Mouse (Mus musculus) ES-E14 (cell line): Measurements from ENCODE around the gene Tesc. TPM values are rescaled to one million over a fixed set of nuclear protein-coding genes. Genes with fewer than 3 reads are reported as not detected.

Experiments used
- DNase-seq: peaks from one replicate; pipeline ENCODE4 v3.0.0-alpha.2; 2013; ENCODE audit warnings: low read depth, low spot score
- H3K27ac ChIP-seq: 2 replicates; pipeline ENCODE4 v1.5.1; 2012; ENCODE audit warnings: low read depth, mild to moderate bottlenecking, low read length, moderate library complexity, mixed read lengths; ENCODE audit not compliant: poor library complexity, insufficient read depth, severe bottlenecking
- H3K36me3 ChIP-seq: 2 replicates; pipeline ENCODE4 v1.6.1; 2012; ENCODE audit warnings: mild to moderate bottlenecking, low read length, moderate library complexity, mixed read lengths; ENCODE audit not compliant: control insufficient read depth, poor library complexity, insufficient read depth, severe bottlenecking
- H3K4me1 ChIP-seq, 2 experiments: fragments of 150-350 bp in 1 of 2; sonication (generic) in 1 of 2; 2 replicates each; pipeline ENCODE4 v1.6.1; 2012; ENCODE audit warnings: low read length in 2 of 2, mild to moderate bottlenecking in 1 of 2, mixed read lengths in 1 of 2; ENCODE audit not compliant: control insufficient read depth in 2 of 2, insufficient read depth in 2 of 2, poor library complexity in 1 of 2
- H3K4me3 ChIP-seq, 2 experiments: fragments of 150-350 bp in 1 of 2; sonication (generic) in 1 of 2; 2 replicates each; pipeline ENCODE4 v1.5.1; 2012; ENCODE audit warnings: low read length in 2 of 2, low read depth in 1 of 2, mild to moderate bottlenecking in 1 of 2, mixed read lengths in 1 of 2; ENCODE audit not compliant: insufficient read depth in 1 of 2, poor library complexity in 1 of 2, severe bottlenecking in 1 of 2
- H3K9ac ChIP-seq: 2 replicates; pipeline ENCODE4 v1.6.1; 2012; ENCODE audit warnings: low read depth, mild to moderate bottlenecking, low read length, mixed read lengths; ENCODE audit not compliant: poor library complexity, insufficient read depth, severe bottlenecking
- H3K9me3 ChIP-seq: fragments of 150-350 bp; sonication (generic); 2 replicates; pipeline ENCODE4 v1.6.1; 2012; ENCODE audit warnings: low read depth, mild to moderate bottlenecking, low read length; ENCODE audit not compliant: control insufficient read depth, insufficient read depth
- CHD2 ChIP-seq: IDR thresholded peaks from 2 replicates; pipeline ENCODE4 v1.6.1; 2014; ENCODE audit warnings: mild to moderate bottlenecking, low read depth, low read length, inconsistent platforms
- HCFC1 ChIP-seq: IDR thresholded peaks from 2 replicates; pipeline ENCODE4 v1.6.1; 2012; ENCODE audit warnings: low read length, inconsistent platforms, borderline replicate concordance; ENCODE audit not compliant: insufficient read depth
- MAFK ChIP-seq: IDR thresholded peaks from 2 replicates; pipeline ENCODE4 v1.6.1; 2014; ENCODE audit warnings: mild to moderate bottlenecking, low read depth, low read length, inconsistent platforms; ENCODE audit not compliant: insufficient read depth
- ZC3H11A ChIP-seq: IDR thresholded peaks from 2 replicates; pipeline ENCODE4 v1.6.1; 2012; ENCODE audit warnings: low read depth, mild to moderate bottlenecking, inconsistent platforms, low read length, borderline replicate concordance
- ZNF384 ChIP-seq: IDR thresholded peaks from 2 replicates; pipeline ENCODE4 v1.6.1; 2012; ENCODE audit warnings: low read depth, low read length, inconsistent platforms
- in situ Hi-C, 2 experiments: fragments of 600-800 bp; cut with MboI; formaldehyde crosslinking; loops; one replicate each; pipeline ENCODE4 v1.15.1; 2025; ENCODE audit warnings: low sequenced_read_pairs in 2 of 2, inconsistent platforms in 1 of 2; ENCODE audit not compliant: unreplicated experiment in 2 of 2
- total RNA-seq: library from RNA; depleted of rRNA; stranded (reverse); fragments of 300-350 nt; gene quantifications from 2 replicates; pipeline ENCODE4 v1.2.3, GENCODE M21; 2012; rRNA removed

The Tesc gene
- 3.1 and 3.3 TPM in 2 replicates for total RNA-seq

DNA sequence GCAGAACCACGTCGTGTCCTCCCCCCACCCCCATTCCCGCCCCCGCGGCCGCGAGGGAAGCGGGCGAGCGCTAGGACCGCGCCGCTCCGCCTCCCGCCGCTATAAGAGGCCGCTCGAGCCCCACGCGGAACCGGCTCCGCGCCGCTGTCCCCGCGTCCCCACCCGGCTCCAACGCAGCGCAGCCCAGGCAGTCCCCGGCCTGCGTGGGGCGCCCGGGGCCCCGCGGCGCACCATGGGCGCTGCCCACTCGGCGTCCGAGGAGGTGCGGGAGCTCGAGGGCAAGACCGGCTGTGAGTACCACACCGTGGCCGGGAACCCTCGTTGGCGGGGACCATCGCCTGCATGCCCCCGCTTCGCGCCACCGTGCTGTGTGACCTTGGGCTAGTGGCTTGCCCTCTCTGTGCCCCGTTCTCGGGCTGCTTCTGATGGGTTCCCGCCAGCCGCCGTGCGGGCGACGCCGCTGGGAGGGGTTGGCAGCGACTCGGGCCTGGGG, at the start of gene Tesc:
Gene Tesc (plus strand): TSS at position 46 of the 493 bp plus-strand sequence.
- H3K9me3 ChIP-seq, result no peaks in the 10 kb centered on the region
- no peak within 1 kb of the TSS for H3K27ac ChIP-seq
- DNase-seq, result no peak
- peak within 1 kb of the TSS; percentile 55 to 59 for H3K4me3 ChIP-seq
- in situ Hi-C loops, result no loop called here
- TF ChIP-seq ZC3H11A (no peak), ZNF384 (no peak), HCFC1 (no peak), MAFK (no peak), CHD2 (no peak)
- H3K9ac ChIP-seq, result peak within 1 kb of the TSS; percentile 4
- H3K4me1 ChIP-seq, result peaks cover 0 to 26% of the 10 kb centered on the region in 2 experiments; a peak in 2 of 4 replicates
- H3K36me3 ChIP-seq, result no peaks in the 10 kb centered on the region

DNA sequence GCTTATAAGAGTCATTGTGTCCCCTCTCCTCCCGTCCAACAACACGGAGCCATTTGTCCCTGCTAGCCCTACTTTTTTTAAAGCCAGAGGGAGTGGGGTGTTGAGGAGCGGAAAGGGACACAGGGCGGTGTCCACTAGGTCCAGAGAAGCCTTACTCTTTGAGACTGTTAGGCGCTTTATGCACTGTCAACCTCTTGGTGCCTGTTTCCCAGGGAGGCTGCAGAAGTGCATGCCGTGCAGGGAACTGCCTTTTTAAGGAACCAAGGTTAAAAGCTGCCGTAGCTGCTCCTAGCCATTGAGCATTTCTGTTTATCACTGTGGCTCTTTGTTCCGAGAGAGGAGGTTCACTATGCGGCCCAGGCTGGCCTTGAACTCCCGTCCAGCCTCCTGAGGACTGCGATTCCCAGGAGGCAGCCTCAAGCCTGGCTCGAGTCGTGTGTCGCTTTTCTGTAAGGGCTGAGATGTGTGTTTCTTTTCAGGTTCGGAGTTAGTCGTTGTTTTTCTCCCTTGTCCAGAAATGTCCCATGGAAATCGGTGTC, 49.3 kb upstream of the Tesc start:
- Histone ChIP-seq H3K36me3 (peaks cover 14% of the 10 kb centered on the region), H3K27ac (no peak overlapping the region), H3K9me3 (no peaks in the 10 kb centered on the region), H3K4me3 (peak overlapping the region in 1 of 2 experiments; percentile 97; a peak in 1 of 4 replicates), H3K9ac (no peak overlapping the region), H3K4me1 (no peaks in the 10 kb centered on the region)
- TF ChIP-seq HCFC1 (no peak), MAFK (no peak), ZNF384 (no peak), ZC3H11A (no peak), CHD2 (no peak)
- in situ Hi-C loops, result no loop called here
- DNase-seq, result no peak

DNA sequence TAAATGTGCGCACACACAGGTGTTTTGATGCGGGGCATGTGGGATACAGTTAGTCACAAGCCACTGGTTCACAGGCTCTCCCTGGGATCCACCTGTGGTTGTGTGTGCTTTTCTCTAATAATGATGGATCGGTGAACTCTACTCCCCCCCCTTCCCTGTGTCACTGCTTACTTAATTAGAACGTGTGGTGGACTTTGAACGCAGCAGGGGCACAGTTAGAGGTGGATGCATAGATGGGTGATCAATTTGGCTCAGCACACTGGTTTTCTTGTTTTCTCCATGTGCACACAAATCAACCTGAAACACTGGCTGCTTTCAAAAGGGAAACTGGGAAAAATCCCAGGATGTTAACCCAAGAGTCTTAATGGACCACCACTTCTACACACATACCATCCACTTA, 48.5 kb upstream of the Tesc start:
- no peak for TF ChIP-seq HCFC1
- TF ChIP-seq ZNF384, result no peak
- no peak for TF ChIP-seq CHD2
- TF ChIP-seq ZC3H11A, result no peak
- no peak for TF ChIP-seq MAFK
- no peak for DNase-seq
- in situ Hi-C loops, result no loop called here
- Histone ChIP-seq H3K9ac (no peak overlapping the region), H3K27ac (no peak overlapping the region), H3K36me3 (peaks cover 21% of the 10 kb centered on the region), H3K9me3 (no peaks in the 10 kb centered on the region), H3K4me3 (no peak overlapping the region), H3K4me1 (no peaks in the 10 kb centered on the region)

DNA sequence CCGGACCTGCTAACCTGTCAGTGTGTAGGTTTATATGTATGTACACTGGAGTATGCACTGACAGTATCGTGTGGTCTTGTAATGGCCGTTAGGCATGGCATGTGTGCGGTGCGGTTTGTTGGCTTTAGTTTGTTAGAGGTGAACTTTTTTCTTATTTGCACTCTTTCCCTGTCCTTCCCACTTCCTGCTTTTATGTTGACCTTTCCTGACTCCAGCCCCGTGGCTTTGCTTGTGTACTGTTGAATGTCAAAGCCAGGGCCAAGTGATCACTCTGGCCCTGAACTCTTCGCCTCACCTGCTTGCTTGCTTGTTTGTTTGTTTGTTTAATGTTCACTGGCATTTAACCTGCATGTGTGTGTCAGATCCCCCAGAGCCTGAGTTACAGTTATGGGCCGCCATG, 46.6 kb upstream of the Tesc start:
- Histone ChIP-seq H3K36me3 (peaks cover 21% of the 10 kb centered on the region), H3K27ac (no peak overlapping the region), H3K4me3 (no peak overlapping the region), H3K9me3 (no peaks in the 10 kb centered on the region), H3K9ac (no peak overlapping the region), H3K4me1 (no peaks in the 10 kb centered on the region)
- no peak for DNase-seq
- in situ Hi-C loops, result no loop called here
- TF ChIP-seq ZNF384, result no peak
- TF ChIP-seq MAFK, result no peak
- TF ChIP-seq CHD2, result no peak
- TF ChIP-seq ZC3H11A, result no peak
- TF ChIP-seq HCFC1, result no peak

DNA sequence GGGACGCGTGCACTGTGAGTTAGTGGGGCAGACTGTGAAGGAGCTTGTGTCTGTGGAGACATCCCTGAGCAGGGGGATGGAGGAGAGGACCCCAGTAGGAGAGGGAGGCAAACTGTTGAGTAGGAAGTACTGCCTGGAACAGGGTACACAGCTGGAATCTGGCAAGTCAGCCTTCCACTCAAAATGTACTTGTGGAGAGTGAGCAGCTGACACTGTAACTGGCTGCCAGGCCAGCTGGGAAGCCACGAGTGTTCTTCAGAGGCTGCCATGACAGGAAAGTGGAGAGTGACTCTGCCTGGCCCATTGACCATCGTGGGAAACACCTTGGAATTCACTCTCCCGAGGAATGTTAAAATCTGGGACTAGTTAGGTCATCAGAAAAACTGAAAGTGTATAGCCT, 45.6 kb upstream of the Tesc start:
- Histone ChIP-seq H3K9me3 (no peaks in the 10 kb centered on the region), H3K4me1 (no peaks in the 10 kb centered on the region), H3K9ac (no peak overlapping the region), H3K36me3 (peaks cover 28% of the 10 kb centered on the region), H3K4me3 (no peak overlapping the region), H3K27ac (no peak overlapping the region)
- TF ChIP-seq ZC3H11A (no peak), HCFC1 (no peak), CHD2 (no peak), MAFK (no peak), ZNF384 (no peak)
- in situ Hi-C loops, result no loop called here
- no peak for DNase-seq
